ENCODE assay signal across 27 mouse cellular contexts in the genomic region with DNA sequence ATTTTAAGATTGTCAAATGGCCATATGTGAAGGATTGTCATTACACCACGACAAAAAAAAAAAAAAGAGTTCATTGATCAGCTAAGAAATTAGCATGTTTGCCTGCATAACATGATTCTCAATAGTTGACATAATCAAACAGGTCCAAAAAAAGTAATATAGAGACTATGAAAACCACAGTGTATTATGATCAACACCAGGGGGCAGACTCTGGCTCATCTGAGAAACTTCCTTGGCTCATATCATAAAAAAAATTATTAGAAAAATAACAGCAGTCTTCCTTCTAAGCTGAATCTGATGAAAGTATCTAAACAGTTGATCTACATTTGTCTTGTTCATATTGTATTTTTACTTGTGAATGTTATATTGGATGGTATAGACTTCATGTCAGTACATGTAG.
DNase-seq lines count a peak whose midpoint lies in the region; ATAC-seq and TF ChIP-seq lines count a peak whose summit lies in the region.
"Had no signal": no experiment of that assay in that cellular context is flagged by ENCODE, and none has a peak within 500 bp of the region (broad histone marks: within the 10 kb centered on the region; RNA-seq: fewer than 3 reads in every experiment).

No protein-coding gene starts in this region.

- no peak overlapping the region for H3K27ac ChIP-seq in hindbrain, postnatal 0 days
- no peak overlapping the region for H3K27ac ChIP-seq in hindbrain, embryonic 16.5 days (ENCODE audit: low read depth, low read length)
- no peak overlapping the region for H3K27ac ChIP-seq in liver, adult 2 months (replicated peaks; ENCODE audit: insufficient read depth, low read depth, low read length)
- no peak overlapping the region for H3K27ac ChIP-seq in liver, embryonic 11.5 days (ENCODE audit: low read depth, low read length)
- H3K27ac ChIP-seq: embryonic facial prominence, embryonic 15.5 days; forebrain, embryonic 15.5 days; heart, embryonic 15.5 days; hindbrain, embryonic 14.5 days; limb, embryonic 12.5 days; liver, embryonic 13.5 days; stomach, embryonic 15.5 days had no signal

- H3K9ac ChIP-seq in hindbrain, postnatal 0 days (replicated peaks; ENCODE audit: low read length): no peak overlapping the region
- H3K9ac ChIP-seq in hindbrain, embryonic 16.5 days (ENCODE audit: low read depth, low read length): no peak overlapping the region
- no peak overlapping the region for H3K9ac ChIP-seq in liver, adult 2 months (ENCODE audit: low read depth, low read length)
- H3K9ac ChIP-seq in liver, embryonic 11.5 days (ENCODE audit: low read depth, low read length): no peak overlapping the region
- H3K9ac ChIP-seq: embryonic facial prominence, embryonic 15.5 days; forebrain, embryonic 15.5 days; heart, embryonic 15.5 days; hindbrain, embryonic 14.5 days; limb, embryonic 12.5 days; liver, embryonic 13.5 days; stomach, embryonic 15.5 days had no signal

- ATAC-seq in hindbrain, postnatal 0 days: no peak
- no peak for ATAC-seq in hindbrain, embryonic 16.5 days
- ATAC-seq in liver, embryonic 11.5 days (replicated peaks; ENCODE audit: low FRiP score): no peak
- ATAC-seq: activated CD4-positive, CD25-positive, alpha-beta regulatory T cell, adult 4 months; forebrain, embryonic 15.5 days; intestine, embryonic 16.5 days; midbrain, embryonic 16.5 days had no signal

- no peaks in the 10 kb centered on the region for H3K79me2 ChIP-seq in liver, adult 2 months (ENCODE audit: control insufficient read depth, insufficient read depth, low read length)

- H3K27me3 ChIP-seq in hindbrain, postnatal 0 days (ENCODE audit: insufficient read depth, low read length): no peaks in the 10 kb centered on the region
- H3K27me3 ChIP-seq in hindbrain, embryonic 16.5 days (replicated peaks; ENCODE audit: control insufficient read depth, insufficient read depth, low read length): no peaks in the 10 kb centered on the region
- no peaks in the 10 kb centered on the region for H3K27me3 ChIP-seq in liver, adult 2 months (ENCODE audit: control insufficient read depth, insufficient read depth, low read length)
- H3K27me3 ChIP-seq in liver, embryonic 11.5 days (replicated peaks; ENCODE audit: control insufficient read depth, insufficient read depth, low read length): no peaks in the 10 kb centered on the region
- H3K27me3 ChIP-seq: embryonic facial prominence, embryonic 15.5 days; forebrain, embryonic 15.5 days; heart, embryonic 15.5 days; limb, embryonic 12.5 days; liver, embryonic 13.5 days; megakaryocyte, embryonic 14.5 days; stomach, embryonic 15.5 days had no signal

- H3K4me1 ChIP-seq in hindbrain, postnatal 0 days (ENCODE audit: insufficient read depth, low read length): no peaks in the 10 kb centered on the region
- H3K4me1 ChIP-seq in hindbrain, embryonic 16.5 days (ENCODE audit: control insufficient read depth, insufficient read depth, low read depth, low read length): no peaks in the 10 kb centered on the region
- no peaks in the 10 kb centered on the region for H3K4me1 ChIP-seq in liver, adult 2 months (ENCODE audit: control insufficient read depth, insufficient read depth, low read length)
- H3K4me1 ChIP-seq in liver, embryonic 11.5 days (replicated peaks; ENCODE audit: control insufficient read depth, insufficient read depth, low read length): no peaks in the 10 kb centered on the region
- H3K4me1 ChIP-seq: embryonic facial prominence, embryonic 15.5 days; forebrain, embryonic 15.5 days; heart, embryonic 15.5 days; limb, embryonic 12.5 days; liver, embryonic 13.5 days; megakaryocyte, embryonic 14.5 days; stomach, embryonic 15.5 days had no signal

- no peak for TF ChIP-seq POLR2A in liver, adult 2 months (IDR thresholded peaks at IDR 0.05; ENCODE audit: extremely low read depth, insufficient read depth, low read length)

- DNase-seq in hindbrain, postnatal 0 days (ENCODE audit: low spot score): no peak
- DNase-seq in liver, adult 2 months (ENCODE audit: extremely low read depth, low read depth, low spot score): no peak
- DNase-seq in liver, embryonic 11.5 days (ENCODE audit: low spot score): no peak
- DNase-seq in A20 (ENCODE audit: low read depth, low spot score): peak; percentile 12
- peak; percentile 1 for DNase-seq in Muller cell, postnatal 12 days (ENCODE audit: inconsistent ontology term)
- DNase-seq in cerebellum, adult 11 months: no peak
- DNase-seq: adrenal gland, adult 8-10 months; cerebellum, adult 8-10 months; cerebellum, postnatal 36 days; gastrocnemius, postnatal 14 days; heart, adult 18-20 months; heart, postnatal 4 days; liver, embryonic 13.5 days; lung, adult 2 months; thymus, adult 2 months had no signal

- H3K36me3 ChIP-seq in hindbrain, postnatal 0 days (ENCODE audit: insufficient read depth, low read length): no peaks in the 10 kb centered on the region
- no peaks in the 10 kb centered on the region for H3K36me3 ChIP-seq in hindbrain, embryonic 16.5 days (ENCODE audit: control insufficient read depth, insufficient read depth, low read length)
- H3K36me3 ChIP-seq in liver, adult 2 months (ENCODE audit: control insufficient read depth, insufficient read depth, low read length): no peaks in the 10 kb centered on the region
- no peaks in the 10 kb centered on the region for H3K36me3 ChIP-seq in liver, embryonic 11.5 days (ENCODE audit: control insufficient read depth, insufficient read depth, low read length)
- H3K36me3 ChIP-seq: embryonic facial prominence, embryonic 15.5 days; forebrain, embryonic 15.5 days; G1E; heart, embryonic 15.5 days; limb, embryonic 12.5 days; liver, embryonic 13.5 days; stomach, embryonic 15.5 days had no signal

- no peak overlapping the region for H3K4me2 ChIP-seq in hindbrain, postnatal 0 days (ENCODE audit: low read depth, low read length)
- no peak overlapping the region for H3K4me2 ChIP-seq in hindbrain, embryonic 16.5 days (ENCODE audit: low read length)
- no peak overlapping the region for H3K4me2 ChIP-seq in liver, embryonic 11.5 days
- H3K4me2 ChIP-seq: embryonic facial prominence, embryonic 15.5 days; forebrain, embryonic 15.5 days; heart, embryonic 15.5 days; hindbrain, embryonic 14.5 days; limb, embryonic 12.5 days; liver, embryonic 13.5 days; stomach, embryonic 15.5 days had no signal

- peak; percentile 37 for TF ChIP-seq CTCF in hindbrain, postnatal 0 days (IDR thresholded peaks at IDR 0.05; ENCODE audit: low read depth)
- TF ChIP-seq CTCF in liver, adult 2 months (IDR thresholded peaks at IDR 0.05; ENCODE audit: low read depth, low read length): 0 out of 2 replicates have a peak, but pooled peaks have one; percentile 3

- H3K9me3 ChIP-seq in hindbrain, postnatal 0 days (ENCODE audit: low read length): no peaks in the 10 kb centered on the region
- H3K9me3 ChIP-seq in hindbrain, embryonic 16.5 days (ENCODE audit: control insufficient read depth, low read length): peaks cover 3% of the 10 kb centered on the region; the same call in 1 of the 2 replicates
- H3K9me3 ChIP-seq in liver, embryonic 11.5 days (ENCODE audit: control insufficient read depth, low read length): no peaks in the 10 kb centered on the region
- H3K9me3 ChIP-seq: embryonic facial prominence, embryonic 15.5 days; forebrain, embryonic 15.5 days; G1E; heart, embryonic 15.5 days; limb, embryonic 12.5 days; stomach, embryonic 15.5 days had no signal

- WGBS in hindbrain, postnatal 0 days: 61% methylated on average over 1 of the region's 1 CpGs
- 67% methylated on average over 1 of the region's 1 CpGs for WGBS in hindbrain, embryonic 16.5 days
- 29% methylated on average over 1 of the region's 1 CpGs for whole genome bisulfite sequencing in liver, adult 2 months
- WGBS in liver, embryonic 11.5 days: 41% methylated on average over 1 of the region's 1 CpGs

- no peak overlapping the region for H3K4me3 ChIP-seq in hindbrain, postnatal 0 days (ENCODE audit: low read length)
- H3K4me3 ChIP-seq in hindbrain, embryonic 16.5 days (ENCODE audit: low read length): no peak overlapping the region
- no peak overlapping the region for H3K4me3 ChIP-seq in liver, adult 2 months (ENCODE audit: insufficient read depth, low read depth, low read length)
- H3K4me3 ChIP-seq in liver, embryonic 11.5 days (ENCODE audit: low read depth, low read length): no peak overlapping the region
- H3K4me3 ChIP-seq: embryonic facial prominence, embryonic 15.5 days; forebrain, embryonic 15.5 days; heart, embryonic 15.5 days; limb, embryonic 12.5 days; liver, embryonic 13.5 days; megakaryocyte, embryonic 14.5 days; stomach, embryonic 15.5 days had no signal

Comparison
In these comparisons a context has a peak if more than half of its experiments do, and no peak if none do; other contexts are left out.
1. DNase-seq: peak in A20 (single experiment) and Muller cell, postnatal 12 days (single experiment); none in hindbrain, postnatal 0 days (single experiment), liver, adult 2 months (single experiment), liver, embryonic 11.5 days (single experiment) and cerebellum, adult 11 months (single experiment).